20 mouse cellular contexts compared by ENCODE assay signal in the genomic region with DNA sequence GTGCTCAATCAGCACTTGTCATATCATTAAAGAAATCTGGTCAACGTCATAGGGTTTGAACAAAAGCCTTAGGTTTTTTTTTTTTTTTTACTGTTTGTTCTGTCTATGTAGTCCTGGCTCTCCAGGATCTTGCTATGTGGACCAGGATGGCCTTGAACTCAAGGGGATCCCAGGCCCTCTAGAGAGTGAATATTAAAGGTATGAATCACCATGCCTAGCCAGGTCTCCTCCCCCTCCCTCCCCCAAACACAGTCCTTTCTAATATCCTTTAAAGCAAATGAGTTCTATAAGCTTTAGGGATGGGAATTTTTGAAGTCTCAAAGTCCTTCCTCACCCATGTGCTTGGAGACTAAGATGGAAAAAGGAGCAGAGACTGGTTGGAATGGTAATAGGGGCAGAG.
DNase-seq lines count a peak whose midpoint lies in the region; TF ChIP-seq lines count a peak whose summit lies in the region.
"Had no signal": no experiment of that assay in that cellular context is flagged by ENCODE, and none has a peak within 500 bp of the region (broad histone marks: within the 10 kb centered on the region; RNA-seq: fewer than 3 reads in every experiment).

No protein-coding gene starts in this region.

- TF ChIP-seq POLR2A in embryonic fibroblast, embryonic 13.5 days (IDR thresholded peaks at IDR 0.05; ENCODE audit: low read depth, low read length): no peak

- H3K4me1 ChIP-seq in embryonic fibroblast, embryonic 13.5 days (ENCODE audit: control insufficient read depth, insufficient read depth, low read length): peaks cover 33% of the 10 kb centered on the region
- H3K4me1 ChIP-seq: forebrain, embryonic 15.5 days had no signal

- peak overlapping the region; percentile 95 for H3K27ac ChIP-seq in embryonic fibroblast, embryonic 13.5 days (ENCODE audit: insufficient read depth, low read length)
- H3K27ac ChIP-seq: embryonic facial prominence, embryonic 13.5 days; embryonic facial prominence, embryonic 15.5 days; forebrain, embryonic 13.5 days; forebrain, embryonic 15.5 days had no signal

- no peak overlapping the region for H3K4me3 ChIP-seq in embryonic fibroblast, embryonic 13.5 days (ENCODE audit: insufficient read depth, low read length)
- H3K4me3 ChIP-seq: embryonic facial prominence, embryonic 13.5 days; embryonic facial prominence, embryonic 15.5 days; forebrain, embryonic 13.5 days; forebrain, embryonic 15.5 days had no signal

- peak; percentile 38 for DNase-seq in adrenal gland, adult 2 months
- no peak for DNase-seq in adrenal gland, postnatal 14 days
- DNase-seq in heart, adult 11 months: peak; percentile 68
- no peak for DNase-seq in heart, postnatal 25 days (ENCODE audit: low spot score)
- peak; percentile 64 for DNase-seq in 3T3-L1 (ENCODE audit: low read depth, low spot score)
- no peak for DNase-seq in spleen, adult 12 weeks (ENCODE audit: low spot score)
- DNase-seq: adrenal gland, postnatal 10 days; B cell, adult 2 months; cerebellum, adult 18-20 months; cerebellum, adult 8-10 months; cerebellum, adult 9-11 months; cerebellum, postnatal 14 days; cerebellum, postnatal 36 days; embryo, embryonic 11 days; forebrain, postnatal 0 days had no signal

- TF ChIP-seq CTCF in embryonic fibroblast, embryonic 13.5 days (IDR thresholded peaks at IDR 0.05; ENCODE audit: borderline replicate concordance, insufficient read depth, low read length): no peak

- intact Hi-C loops in heart, postnatal 25 days (cut with DNase I): loop anchor here (5.0 kb wide), 1 partner anchor 164 kb away; no protein-coding TSS in a partner anchor

Comparison
In these comparisons a context has a peak if more than half of its experiments do, and no peak if none do; other contexts are left out.
1. DNase-seq: peak in adrenal gland, adult 2 months (single experiment), heart, adult 11 months (single experiment) and 3T3-L1 (single experiment); none in adrenal gland, postnatal 14 days (single experiment), heart, postnatal 25 days (single experiment) and spleen, adult 12 weeks (single experiment).